Mouse (Mus musculus) stomach, embryonic 15.5 days (tissue): Measurements from ENCODE around the gene Snta1. TPM values are rescaled to one million over a fixed set of nuclear protein-coding genes. Genes with fewer than 3 reads are reported as not detected.
A peak's percentile ranks its signal among the peaks of the same experiment; 100 is the strongest.

ENCODE experiments used
- ATAC-seq: fragments of 200-750 bp; cut with Nextera tagmentation; 2 replicates; pipeline ENCODE4 v1.8.0; 2017; ENCODE audit warnings: low read depth, moderate number of reproducible peaks, moderate TSS enrichment; ENCODE audit not compliant: insufficient read depth, low FRiP score
- H3K27ac ChIP-seq: fragments of 300-500 bp; sonication (generic); 2 replicates; pipeline ENCODE4 v1.5.1; 2015; ENCODE audit warnings: mild to moderate bottlenecking, inconsistent platforms
- H3K27me3 ChIP-seq: fragments of 300-500 bp; sonication (generic); replicated peaks from 2 replicates; pipeline ENCODE4 v1.6.1; 2015; ENCODE audit warnings: inconsistent platforms
- H3K36me3 ChIP-seq: fragments of 300-500 bp; sonication (generic); 2 replicates; pipeline ENCODE4 v1.6.1; 2015; ENCODE audit warnings: inconsistent platforms
- H3K4me1 ChIP-seq: fragments of 300-500 bp; sonication (generic); 2 replicates; pipeline ENCODE4 v1.6.1; 2015; ENCODE audit warnings: inconsistent platforms
- H3K4me2 ChIP-seq: fragments of 300-500 bp; sonication (generic); 2 replicates; pipeline ENCODE4 v1.6.1; 2015; ENCODE audit warnings: mild to moderate bottlenecking, inconsistent platforms
- H3K4me3 ChIP-seq: fragments of 300-500 bp; sonication (generic); replicated peaks from 2 replicates; pipeline ENCODE4 v1.5.1; 2015; ENCODE audit warnings: inconsistent platforms
- H3K9ac ChIP-seq: fragments of 300-500 bp; sonication (generic); 2 replicates; pipeline ENCODE4 v1.6.1; 2015; ENCODE audit warnings: inconsistent platforms
- H3K9me3 ChIP-seq: fragments of 300-500 bp; sonication (generic); 2 replicates; pipeline ENCODE4 v1.6.1; 2016; ENCODE audit warnings: inconsistent platforms
- WGBS: fragments of 180-500 bp; shearing (Covaris S2); methylation state at CpG from one replicate; pipeline ENCODE4 v1.1.7; 2015; 5-methylcytosine and 5-hydroxymethylcytosine counted together
- polyA plus RNA-seq: library from polyadenylated mRNA; unstranded; fragments of >200 nt; fragmentation: Nextera tagmentation; extraction: Ambion mirVana; gene quantifications from 2 replicates; pipeline ENCODE4 v1.2.1, GENCODE M21; 2015

Snta1 gene
- 7.3 and 7.5 TPM in 2 replicates for polyA plus RNA-seq

DNA sequence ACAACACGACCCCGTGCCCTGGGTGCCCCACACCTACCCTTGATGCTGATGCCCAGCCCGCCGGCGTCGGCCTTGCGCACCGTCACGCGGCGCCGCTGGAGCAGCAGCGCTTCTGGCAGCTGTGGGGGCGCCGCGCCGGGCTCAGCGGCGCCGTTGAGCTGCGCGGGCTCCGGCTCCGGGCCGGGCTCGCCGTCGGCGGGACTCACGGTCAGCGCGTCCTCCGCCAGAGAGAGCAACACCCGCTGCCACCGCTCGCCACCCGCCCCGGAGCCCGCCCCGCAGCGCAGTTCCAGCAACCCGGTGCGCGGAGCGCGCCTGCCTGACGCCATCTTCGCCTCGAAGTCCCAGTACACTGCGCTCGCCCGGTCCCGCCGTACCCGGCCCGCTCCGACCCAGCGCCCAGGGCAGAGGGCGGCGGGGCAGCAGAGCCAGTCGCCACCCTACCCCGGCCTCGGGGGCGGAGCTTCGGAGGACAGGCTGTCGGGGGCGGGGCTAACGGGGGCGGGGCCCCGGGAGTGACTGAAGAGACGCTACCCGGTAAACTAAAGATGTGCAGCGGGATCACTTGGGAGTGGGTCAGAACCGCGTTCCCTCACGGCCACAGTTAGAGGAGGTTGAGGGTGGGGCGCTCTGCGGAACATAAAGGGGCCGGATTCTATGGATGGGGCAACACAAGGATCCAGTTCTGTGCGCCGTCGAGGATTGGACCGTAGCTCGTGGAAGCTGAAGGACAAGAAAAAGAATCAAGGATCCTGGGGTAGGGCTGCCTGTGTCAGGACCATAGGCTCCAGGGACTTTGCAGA, at the start of gene Snta1:
Gene Snta1, minus strand, starts transcription at position 457 of the 803 bp plus-strand sequence.
- Histone ChIP-seq H3K36me3 (no peaks in the 10 kb centered on the region), H3K27ac (no peak within 1 kb of the TSS), H3K27me3 (no peaks in the 10 kb centered on the region), H3K9me3 (no peaks in the 10 kb centered on the region), H3K4me3 (peak within 1 kb of the TSS; percentile 75), H3K4me2 (peak within 1 kb of the TSS; percentile 86), H3K9ac (peak within 1 kb of the TSS; percentile 60), H3K4me1 (peaks cover 16% of the 10 kb centered on the region)
- peak; percentile 80 for ATAC-seq
- 2% methylated on average over 84 of the region's 84 CpGs for WGBS

DNA sequence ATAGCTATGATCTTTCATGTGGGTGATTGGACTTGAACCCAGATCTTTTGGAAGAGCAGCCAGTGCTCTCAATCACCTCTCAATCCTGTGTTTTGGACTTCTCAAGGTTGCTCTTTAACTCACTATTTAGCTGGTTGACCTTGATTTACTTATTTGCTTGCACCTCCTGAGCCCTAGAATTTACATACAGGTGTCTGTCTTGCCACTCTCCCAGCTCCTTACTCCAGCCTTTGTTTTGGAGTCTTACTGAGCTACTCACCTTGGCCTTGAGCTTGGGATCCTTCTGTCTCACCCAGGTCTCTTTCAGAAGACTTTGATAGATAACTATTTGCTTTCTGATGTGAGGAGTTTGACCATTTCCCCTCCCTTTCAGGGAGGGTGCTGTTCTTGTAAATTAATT, 48.7 kb upstream of the Snta1 start:
- Histone ChIP-seq H3K27ac (no peak overlapping the region), H3K9me3 (no peaks in the 10 kb centered on the region), H3K36me3 (no peaks in the 10 kb centered on the region; the same call in 1 of the 2 replicates), H3K9ac (no peak overlapping the region), H3K4me1 (peaks cover 14% of the 10 kb centered on the region; the same call in 1 of the 2 replicates), H3K4me2 (no peak overlapping the region), H3K27me3 (no peaks in the 10 kb centered on the region), H3K4me3 (no peak overlapping the region)
- no peak for ATAC-seq

DNA sequence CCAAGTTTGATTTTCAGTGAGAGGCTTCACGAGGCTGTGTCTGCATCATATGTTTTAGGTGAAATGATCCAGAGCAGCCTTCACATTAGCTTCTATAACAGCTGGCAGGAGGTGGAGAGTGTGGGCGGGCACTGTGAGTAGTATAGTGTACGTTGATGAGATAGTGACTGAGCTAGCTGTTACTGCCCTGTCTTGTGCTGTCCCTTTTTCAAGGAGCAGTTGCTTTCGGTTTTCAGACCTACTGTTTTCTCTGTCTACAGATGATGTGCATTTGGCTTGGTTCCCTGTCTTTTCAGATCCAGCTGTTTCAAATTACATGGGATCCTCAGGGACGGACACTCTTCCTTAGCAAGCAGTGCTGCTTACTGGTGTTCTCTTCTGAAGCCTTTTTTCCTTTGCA, 47.9 kb upstream of the Snta1 start:
- H3K9me3 ChIP-seq = no peaks in the 10 kb centered on the region
- no peak overlapping the region for H3K9ac ChIP-seq
- H3K36me3 ChIP-seq = no peaks in the 10 kb centered on the region; the same call in 1 of the 2 replicates
- no peak overlapping the region for H3K4me3 ChIP-seq
- peak overlapping the region; percentile 16; the same call in 1 of the 2 replicates for H3K4me2 ChIP-seq
- 34% methylated on average over 5 of the region's 5 CpGs for WGBS
- H3K27ac ChIP-seq = peak overlapping the region; percentile 52
- peaks cover 14% of the 10 kb centered on the region; the same call in 1 of the 2 replicates for H3K4me1 ChIP-seq
- no peaks in the 10 kb centered on the region for H3K27me3 ChIP-seq
- ATAC-seq = peak; percentile 63; the same call in 1 of the 2 replicates

DNA sequence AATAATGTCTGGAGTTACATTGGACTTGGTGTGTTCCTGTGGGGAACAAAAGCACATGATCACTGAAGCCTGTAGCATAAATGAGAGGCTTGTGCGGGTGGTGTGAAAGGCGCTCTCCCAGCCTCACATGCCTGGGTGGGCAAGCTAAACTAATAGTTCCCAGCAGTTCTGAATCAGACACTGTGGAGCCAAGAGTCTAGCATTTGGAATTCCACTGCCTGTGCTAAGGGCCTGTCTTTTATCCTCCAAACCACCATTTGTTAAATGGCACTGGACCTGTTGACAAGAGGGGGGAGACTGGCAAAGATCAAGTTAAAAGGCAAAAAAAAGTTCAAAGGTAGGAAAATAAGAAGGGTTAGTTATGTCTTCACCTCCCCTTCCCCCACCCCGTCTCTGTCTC, 46.7 kb upstream of the Snta1 start:
- Histone ChIP-seq H3K27me3 (no peaks in the 10 kb centered on the region), H3K4me3 (no peak overlapping the region), H3K36me3 (no peaks in the 10 kb centered on the region; the same call in 1 of the 2 replicates), H3K4me2 (no peak overlapping the region), H3K9me3 (no peaks in the 10 kb centered on the region), H3K9ac (no peak overlapping the region), H3K27ac (peak overlapping the region; percentile 26; the same call in 1 of the 2 replicates), H3K4me1 (peaks cover 14% of the 10 kb centered on the region; the same call in 1 of the 2 replicates)
- no peak for ATAC-seq
- WGBS = 64% methylated on average over 3 of the region's 3 CpGs

DNA sequence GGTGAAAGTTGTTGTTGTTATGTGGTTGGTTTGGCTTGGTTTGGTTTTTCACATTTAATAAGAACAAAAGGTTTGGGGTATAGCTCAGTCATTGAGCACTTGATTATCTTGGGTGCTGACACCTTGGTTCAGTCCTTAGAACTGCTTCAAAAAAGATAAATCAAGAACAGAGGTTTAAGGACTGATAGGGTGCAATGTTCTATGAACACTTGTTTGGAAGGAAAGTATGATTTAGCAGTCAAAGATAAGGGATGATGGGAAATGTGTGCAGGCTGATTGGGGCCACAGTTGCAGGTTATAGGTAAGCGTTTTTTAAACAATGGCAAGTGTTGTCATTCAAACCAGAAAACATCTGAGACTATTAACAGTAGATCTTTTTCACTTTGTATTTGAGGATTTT, 46.2 kb upstream of the Snta1 start:
- Histone ChIP-seq H3K4me2 (no peak overlapping the region), H3K9ac (no peak overlapping the region), H3K4me3 (no peak overlapping the region), H3K27me3 (no peaks in the 10 kb centered on the region), H3K9me3 (no peaks in the 10 kb centered on the region), H3K27ac (no peak overlapping the region), H3K4me1 (peaks cover 14% of the 10 kb centered on the region; the same call in 1 of the 2 replicates), H3K36me3 (no peaks in the 10 kb centered on the region; the same call in 1 of the 2 replicates)
- ATAC-seq = no peak
- WGBS = 50% methylated on average over 1 of the region's 1 CpGs

DNA sequence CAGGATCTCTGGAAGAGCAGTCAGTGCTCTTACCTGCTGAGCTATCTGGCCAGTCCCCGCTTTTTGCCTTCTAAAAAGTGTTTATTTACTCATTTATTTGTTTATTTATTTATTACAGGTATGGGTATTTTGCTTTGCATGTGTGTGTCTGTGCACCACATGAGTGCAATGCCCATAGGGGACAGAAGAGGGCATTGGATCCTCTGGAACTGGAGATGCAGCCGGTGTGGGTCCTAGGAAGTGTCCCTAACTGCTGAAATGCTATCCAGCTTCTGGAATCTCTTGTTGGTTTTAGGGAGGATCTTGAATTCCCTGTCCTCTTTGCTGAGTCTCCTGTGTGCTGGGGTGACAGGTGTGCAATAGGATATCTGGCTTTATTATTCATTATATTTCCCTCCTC, 45.1 kb upstream of the Snta1 start:
- no peak overlapping the region for H3K9ac ChIP-seq
- 95% methylated on average over 2 of the region's 2 CpGs for WGBS
- no peak overlapping the region for H3K4me3 ChIP-seq
- no peak for ATAC-seq
- H3K4me1 ChIP-seq = peaks cover 14% of the 10 kb centered on the region; the same call in 1 of the 2 replicates
- no peak overlapping the region for H3K4me2 ChIP-seq
- H3K36me3 ChIP-seq = no peaks in the 10 kb centered on the region; the same call in 1 of the 2 replicates
- no peak overlapping the region for H3K27ac ChIP-seq
- no peaks in the 10 kb centered on the region for H3K27me3 ChIP-seq
- H3K9me3 ChIP-seq = no peaks in the 10 kb centered on the region

DNA sequence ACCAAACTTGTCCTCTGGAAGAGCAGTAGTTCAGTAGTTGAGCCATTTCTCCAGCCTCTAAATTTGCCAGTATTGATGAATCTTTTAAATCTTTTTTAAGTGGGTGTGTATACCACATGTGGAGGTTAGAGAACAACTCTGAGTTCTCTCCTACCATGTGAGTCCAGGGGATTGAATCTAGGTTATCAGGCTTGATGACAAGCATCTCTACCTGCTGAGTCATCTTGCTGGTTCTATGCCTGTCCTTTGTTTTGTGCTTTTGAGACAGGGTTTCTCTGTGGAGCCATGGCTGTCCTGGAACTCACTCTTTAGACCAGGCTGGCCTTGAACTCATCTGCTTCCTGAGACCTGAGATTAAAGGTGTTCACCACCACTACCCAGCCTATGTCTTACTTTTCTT, 40.7 kb upstream of the Snta1 start:
- no peak overlapping the region for H3K9ac ChIP-seq
- no peaks in the 10 kb centered on the region for H3K27me3 ChIP-seq
- H3K27ac ChIP-seq = no peak overlapping the region
- no peaks in the 10 kb centered on the region for H3K4me1 ChIP-seq
- H3K4me3 ChIP-seq = no peak overlapping the region
- H3K9me3 ChIP-seq = no peaks in the 10 kb centered on the region
- no peak for ATAC-seq
- no peaks in the 10 kb centered on the region; the same call in 1 of the 2 replicates for H3K36me3 ChIP-seq
- H3K4me2 ChIP-seq = no peak overlapping the region

DNA sequence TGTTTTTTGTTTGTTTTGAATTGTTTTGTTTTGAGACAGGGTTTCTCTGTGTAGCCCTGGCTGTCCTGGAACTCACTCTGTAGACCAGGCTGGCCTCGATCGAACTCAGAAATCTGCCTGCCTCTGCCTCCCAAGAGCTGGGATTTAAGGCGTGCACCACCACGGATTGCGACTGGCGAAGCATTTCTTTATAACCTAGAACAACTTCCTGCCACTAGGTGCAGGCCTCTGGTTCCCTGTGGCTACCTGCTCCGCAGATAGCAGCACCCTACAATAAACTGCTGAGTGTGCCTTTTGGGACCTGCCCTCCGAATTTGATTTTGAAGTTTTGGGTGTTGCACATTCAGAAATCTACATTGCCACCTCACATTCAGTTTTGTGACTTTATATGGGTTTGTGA, 39.9 kb upstream of the Snta1 start:
- WGBS = 98% methylated on average over 8 of the region's 8 CpGs
- Histone ChIP-seq H3K27ac (no peak overlapping the region), H3K4me1 (no peaks in the 10 kb centered on the region), H3K27me3 (no peaks in the 10 kb centered on the region), H3K9ac (no peak overlapping the region), H3K4me3 (no peak overlapping the region), H3K4me2 (no peak overlapping the region), H3K36me3 (no peaks in the 10 kb centered on the region; the same call in 1 of the 2 replicates), H3K9me3 (no peaks in the 10 kb centered on the region)
- no peak for ATAC-seq

DNA sequence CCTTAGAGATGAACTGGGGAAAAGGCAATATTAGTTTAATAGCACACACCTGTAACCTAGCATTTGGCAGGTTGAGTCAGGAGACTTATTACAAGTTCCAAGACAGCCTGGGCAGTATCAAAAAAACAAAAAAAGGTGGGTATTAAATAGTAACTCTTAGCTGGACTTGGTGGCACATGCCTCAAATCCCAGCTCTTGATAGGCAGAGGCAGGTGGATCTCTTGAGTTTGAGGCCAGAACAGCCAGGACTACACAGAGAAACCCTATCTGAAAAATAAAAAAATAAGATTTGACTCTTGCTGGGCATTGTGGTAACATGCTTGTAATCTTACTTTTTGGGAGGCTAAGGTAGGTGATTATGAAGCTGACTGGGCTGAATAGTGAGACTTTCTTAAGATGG, 32.6 kb upstream of the Snta1 start:
- Histone ChIP-seq H3K27me3 (no peaks in the 10 kb centered on the region), H3K4me3 (no peak overlapping the region), H3K27ac (no peak overlapping the region), H3K9ac (no peak overlapping the region), H3K36me3 (no peaks in the 10 kb centered on the region), H3K9me3 (no peaks in the 10 kb centered on the region), H3K4me2 (no peak overlapping the region), H3K4me1 (peaks cover 9% of the 10 kb centered on the region; the same call in 1 of the 2 replicates)
- ATAC-seq = no peak

DNA sequence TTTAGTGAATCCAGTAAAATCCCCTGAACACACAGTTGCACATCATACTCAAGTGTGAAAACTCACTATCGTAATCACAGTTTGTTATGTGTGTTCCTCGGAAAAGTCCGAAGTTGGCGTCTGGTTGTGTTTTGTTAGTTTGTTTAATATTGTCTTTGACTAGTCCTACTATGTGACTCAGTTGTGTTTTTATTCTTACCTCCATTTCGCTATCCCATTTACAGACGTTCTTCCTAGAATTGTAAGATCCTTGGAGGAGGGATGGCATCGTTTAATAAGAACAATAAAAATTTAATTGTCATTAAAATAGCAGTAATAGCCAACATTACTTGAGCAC, 29.3 kb upstream of the Snta1 start:
- ATAC-seq = no peak
- peak overlapping the region; percentile 99 for H3K4me3 ChIP-seq
- no peaks in the 10 kb centered on the region for H3K36me3 ChIP-seq
- peak overlapping the region; percentile 52 for H3K4me2 ChIP-seq
- H3K9me3 ChIP-seq = no peaks in the 10 kb centered on the region
- no peaks in the 10 kb centered on the region for H3K27me3 ChIP-seq
- H3K27ac ChIP-seq = peak overlapping the region; percentile 94; the same call in 1 of the 2 replicates
- 12% methylated on average over 7 of the region's 7 CpGs for WGBS
- H3K9ac ChIP-seq = peak overlapping the region; percentile 98
- H3K4me1 ChIP-seq = peaks cover 9% of the 10 kb centered on the region; the same call in 1 of the 2 replicates

DNA sequence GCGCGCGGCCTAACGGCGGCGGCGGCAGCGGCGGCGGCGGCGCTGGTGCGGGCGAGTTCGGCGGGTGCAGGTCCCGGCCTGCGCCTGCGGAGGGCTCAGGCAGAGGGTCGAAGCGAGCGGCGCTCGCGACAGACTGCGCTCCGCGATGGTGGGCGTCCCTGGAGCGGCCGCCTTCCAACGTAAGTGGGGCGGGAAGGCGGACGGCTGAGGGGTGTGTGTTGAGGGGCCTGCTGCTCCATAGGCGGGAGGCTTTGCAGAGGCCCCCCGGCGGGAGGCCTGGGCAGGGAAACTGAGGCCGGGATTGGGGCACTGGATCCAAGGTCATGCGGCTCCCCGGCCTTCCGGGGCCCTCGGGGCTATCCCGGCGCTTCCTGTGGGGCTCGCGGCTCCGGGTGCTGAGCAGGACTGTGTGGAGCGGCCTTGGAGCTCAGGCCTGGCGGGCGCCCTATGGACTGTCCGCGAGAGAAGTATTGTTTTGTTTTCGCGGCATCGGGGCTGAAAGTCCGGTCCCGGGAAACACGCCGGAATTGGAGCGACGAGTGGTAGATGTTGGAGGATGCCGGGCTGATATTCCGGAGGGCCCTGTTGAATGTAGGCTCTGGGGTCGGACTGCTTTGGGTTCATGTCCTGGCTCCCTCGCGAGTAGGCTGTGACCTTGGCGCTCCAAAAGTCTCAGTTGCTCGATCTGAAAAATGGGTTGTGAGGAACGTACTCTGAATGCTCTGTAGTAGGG, 28.7 kb upstream of the Snta1 start, which contains the start of gene Cbfa2t2:
Gene Cbfa2t2, plus strand, starts transcription at position 24 of the 733 bp plus-strand sequence.
- Histone ChIP-seq H3K4me2 (peak within 1 kb of the TSS; percentile 52), H3K9me3 (no peaks in the 10 kb centered on the region), H3K36me3 (no peaks in the 10 kb centered on the region), H3K4me3 (peak within 1 kb of the TSS; percentile 99), H3K4me1 (peaks cover 9% of the 10 kb centered on the region; the same call in 1 of the 2 replicates), H3K9ac (peak within 1 kb of the TSS; percentile 98), H3K27ac (peak within 1 kb of the TSS; percentile 94), H3K27me3 (no peaks in the 10 kb centered on the region)
- 0% methylated on average over 53 of the region's 70 CpGs for WGBS
- ATAC-seq = peak; percentile 54

DNA sequence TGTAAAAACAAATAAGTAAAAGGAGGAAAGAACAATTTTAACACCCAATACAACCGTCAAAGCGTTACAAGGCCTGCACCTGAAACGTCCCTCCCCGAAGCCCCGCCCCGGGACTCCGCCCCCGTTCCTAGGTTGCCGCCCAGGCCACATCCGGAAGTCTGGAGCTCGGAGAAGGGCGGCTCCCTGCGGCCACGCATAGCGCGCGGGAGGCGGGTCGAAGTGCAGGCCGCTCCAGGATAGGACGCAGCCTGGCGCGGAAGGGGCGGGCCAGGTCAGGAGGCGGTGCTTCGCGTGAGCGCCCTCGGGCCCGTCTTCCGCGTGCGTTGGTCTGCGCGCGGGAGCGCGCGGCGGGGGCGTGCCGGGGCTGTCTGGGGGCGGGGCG, 28.2 kb upstream of the Snta1 start:
- peak overlapping the region; percentile 48 for H3K4me2 ChIP-seq
- peaks cover 9% of the 10 kb centered on the region; the same call in 1 of the 2 replicates for H3K4me1 ChIP-seq
- peak overlapping the region; percentile 94 for H3K27ac ChIP-seq
- WGBS = 0% methylated on average over 27 of the region's 44 CpGs
- H3K36me3 ChIP-seq = no peaks in the 10 kb centered on the region
- peak; percentile 100 for ATAC-seq
- H3K27me3 ChIP-seq = no peaks in the 10 kb centered on the region
- H3K4me3 ChIP-seq = peak overlapping the region; percentile 99
- no peaks in the 10 kb centered on the region for H3K9me3 ChIP-seq
- no peak overlapping the region for H3K9ac ChIP-seq
